Mouse (Mus musculus): Measurements from ENCODE around the gene Rnf133.

Gene Rnf133

DNA sequence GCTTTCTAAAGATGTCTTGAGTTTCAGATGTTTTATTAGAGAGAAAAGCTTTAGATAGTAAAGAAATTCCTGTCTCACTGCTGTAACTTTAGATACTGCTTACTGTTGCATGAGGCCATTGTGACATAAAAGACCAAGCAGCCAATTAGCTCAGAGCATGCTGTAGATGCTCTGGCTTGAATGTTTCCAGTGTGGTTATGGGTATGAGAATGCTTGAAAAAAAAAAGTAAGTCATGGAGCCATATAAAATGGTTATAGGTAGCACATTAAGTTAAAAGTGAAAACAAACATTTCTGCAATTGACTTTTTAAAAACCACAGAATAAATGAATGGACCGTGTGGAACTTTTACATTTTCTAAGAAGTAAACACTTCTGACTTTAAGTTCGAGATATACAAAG is at the start of gene Rnf133:
TSS of gene Rnf133 (minus strand) at position 101 of the 400 bp plus-strand sequence.
- no peak for DNase-seq (ENCODE audit: low read depth, low spot score)

DNA sequence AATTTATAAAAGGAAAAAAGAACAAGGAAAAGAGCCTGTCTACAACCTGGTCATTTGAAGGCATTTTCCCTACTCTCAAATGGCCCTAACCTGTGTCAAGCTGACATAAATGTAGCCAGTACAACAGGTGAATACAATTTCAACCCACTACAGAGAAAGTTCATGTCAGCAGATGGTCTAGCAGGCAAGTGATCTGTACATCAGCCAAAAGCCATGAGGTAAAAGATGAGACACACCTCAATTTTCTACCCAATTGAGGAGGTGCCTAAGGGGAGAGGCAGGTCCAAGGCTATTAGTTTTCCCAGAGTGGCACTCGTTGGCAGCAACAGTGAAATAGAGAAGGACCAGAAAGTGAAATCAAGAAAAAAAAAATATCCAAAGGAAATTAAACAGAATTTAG is 28.1 kb upstream of the Rnf133 start:
- no peak for DNase-seq (ENCODE audit: low read depth, low spot score)

DNA sequence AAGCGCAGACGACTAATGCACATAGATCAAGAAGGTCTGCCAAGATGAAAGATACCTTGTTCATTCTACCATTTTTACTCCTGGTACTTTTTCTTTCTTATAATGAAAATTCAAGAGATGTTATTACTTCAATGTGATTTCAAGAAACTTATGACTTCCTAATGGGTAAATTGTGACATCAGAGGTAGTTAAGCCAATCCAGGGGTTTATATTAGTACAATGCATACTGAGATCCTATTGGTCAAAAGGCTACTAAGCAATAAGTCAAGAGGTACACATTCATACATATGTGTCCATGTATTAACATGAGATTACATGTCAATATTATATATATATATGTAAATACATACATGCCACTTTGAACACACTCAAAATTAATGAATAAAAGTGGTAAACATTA is 4.9 kb upstream of the Rnf133 start, which contains the start of gene Rnf148:
TSS of gene Rnf148 (minus strand) at position 101 of the 400 bp plus-strand sequence.
- DNase-seq (ENCODE audit: low read depth, low spot score) = no peak

DNA sequence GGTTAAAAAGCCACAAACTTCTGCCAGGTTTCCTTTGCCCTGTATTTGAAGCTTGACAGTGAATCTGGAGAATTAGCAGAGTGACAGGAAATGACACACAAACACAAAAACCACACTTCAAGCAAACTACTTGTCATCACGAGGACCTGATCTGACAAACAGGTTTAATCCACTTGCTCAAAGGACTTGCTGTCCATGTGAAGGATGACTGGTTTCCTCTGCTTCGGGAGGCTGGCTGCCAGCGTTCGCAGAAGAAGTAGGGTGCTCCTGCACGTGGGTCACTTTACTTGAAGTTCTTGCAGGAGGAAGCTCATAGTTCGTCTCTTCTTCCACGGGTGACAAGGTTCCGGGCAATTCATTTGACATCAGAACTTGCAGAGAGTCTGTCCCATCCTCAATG is 1.4 kb downstream of the Rnf133 start:
- DNase-seq (ENCODE audit: low read depth, low spot score) = no peak

DNA sequence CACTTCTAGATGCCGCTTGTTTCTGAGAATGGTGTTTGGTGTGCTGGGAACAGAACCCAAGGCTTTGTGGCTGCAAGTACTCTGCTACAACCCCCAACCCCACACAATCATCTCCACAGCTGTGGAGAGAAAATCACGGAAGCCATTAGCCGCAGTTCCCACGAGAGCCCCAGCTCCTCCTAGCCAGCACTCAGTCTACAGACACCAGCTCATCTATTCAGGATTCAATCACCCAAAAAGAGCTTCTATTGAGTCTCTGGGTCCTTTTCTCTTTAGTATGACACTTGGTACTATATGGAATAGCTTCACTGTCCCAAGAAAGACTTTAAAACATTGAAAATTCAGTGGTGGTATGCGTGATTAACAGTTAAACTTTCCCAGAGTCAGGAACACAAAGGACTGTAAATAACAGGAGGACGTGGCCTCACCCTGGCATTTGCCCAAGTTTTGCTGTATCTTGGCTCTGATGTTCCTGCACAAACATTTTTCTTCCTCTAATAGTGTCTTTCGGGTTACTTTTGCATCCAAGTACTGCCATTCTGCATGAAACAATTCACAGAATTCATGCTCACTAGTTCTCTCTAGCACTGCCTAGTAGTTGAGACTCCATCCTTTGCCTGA is 2.4 kb downstream of the Rnf133 start:
- no peak for DNase-seq (ENCODE audit: low read depth, low spot score)

GRCm38 (mm10) chr6:23637081-23637480 is 13.0 kb downstream of the Rnf133 start:
- no peak for DNase-seq (ENCODE audit: low read depth, low spot score)

DNA sequence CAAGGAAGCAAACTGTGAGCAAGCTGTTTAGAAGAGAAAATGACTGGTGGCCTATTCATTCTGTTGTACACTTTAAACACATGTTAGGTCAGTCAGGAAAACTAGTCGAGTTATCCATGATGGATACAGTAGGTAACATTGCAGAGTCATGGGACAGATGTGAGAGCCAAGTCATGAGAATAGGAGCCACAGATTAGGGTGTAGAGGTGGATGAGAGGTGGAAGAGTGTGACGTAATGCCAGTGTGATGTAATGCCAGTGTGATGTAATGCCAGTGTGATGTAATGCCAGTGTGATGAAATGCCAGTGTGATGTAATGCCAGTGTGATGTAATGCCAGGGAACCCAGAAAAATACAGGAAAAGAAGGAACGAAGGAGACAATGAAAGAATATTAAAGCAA is 14.9 kb downstream of the Rnf133 start:
- no peak for DNase-seq (ENCODE audit: low read depth, low spot score)

DNA sequence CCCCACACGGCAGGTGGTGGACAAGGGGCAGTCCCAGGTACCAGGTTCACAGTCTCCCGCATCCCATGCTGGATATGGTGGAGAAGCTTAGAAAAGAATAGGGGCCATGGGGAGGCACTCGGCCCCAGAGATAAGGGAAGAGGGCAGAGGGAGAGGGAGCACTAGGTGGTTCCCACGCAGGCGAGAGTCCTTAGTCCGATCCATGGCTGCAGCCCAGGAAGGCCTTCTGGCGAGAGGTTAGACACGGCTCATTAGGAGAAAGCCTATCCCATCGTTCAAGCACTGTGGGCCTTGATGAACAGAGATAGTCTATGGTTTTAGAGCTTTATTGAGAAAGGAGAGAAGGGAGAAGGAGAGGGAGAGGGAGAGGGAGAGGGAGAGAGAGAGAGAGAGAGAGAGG is 16.1 kb downstream of the Rnf133 start:
- no peak for DNase-seq (ENCODE audit: low read depth, low spot score)

- DNase-seq (ENCODE audit: low read depth, low spot score) = peak; percentile 21
Measured at GRCm38 (mm10) chr6:23630465-23630864, 19.6 kb downstream of the Rnf133 start.

All from mesoderm, embryonic 11.5 days (tissue).